Mouse (Mus musculus) lung, postnatal 0 days (tissue): Measurements from ENCODE around the gene Ftcd.

Experiments used
- CTCF ChIP-seq: IDR thresholded peaks from 2 replicates; pipeline ENCODE4 v1.5.1; 2016; ENCODE audit warnings: antibody characterized with exemption, mild to moderate bottlenecking
- EP300 ChIP-seq: IDR thresholded peaks from 2 replicates; pipeline ENCODE4 v1.6.1; 2016; ENCODE audit warnings: antibody characterized with exemption, mild to moderate bottlenecking, control low read depth

GRCm38 (mm10) chr10:76535526-76535925, 39.9 kb upstream of the Ftcd start:
- TF ChIP-seq CTCF = no peak
- TF ChIP-seq EP300 = no peak
